Mouse (Mus musculus) liver, embryonic 14.5 days (tissue): ENCODE data around the gene Glycam1. TPM values are rescaled to one million over a fixed set of nuclear protein-coding genes. Genes with fewer than 3 reads are reported as not detected.
"Not testable (repeated sequence)": the region's sequence is repeated elsewhere in the genome, so short reads cannot be mapped to it uniquely, and the experiment has no call there.

Source experiments
- ATAC-seq: fragments of 200-750 bp; cut with Nextera tagmentation; 2 replicates; pipeline ENCODE4 v1.8.0; 2017; ENCODE audit warnings: moderate number of reproducible peaks, mild to moderate bottlenecking, moderate library complexity; ENCODE audit not compliant: insufficient read depth
- DNase-seq, 3 experiments: peaks; one replicate each; pipeline ENCODE4 v3.0.0-alpha.2; 2012 to 2013; ENCODE audit warnings: low read depth in 3 of 3, low spot score in 3 of 3
- H3K27ac ChIP-seq: fragments of 300-500 bp; sonication (generic); 2 replicates; pipeline ENCODE4 v1.5.1; 2014; ENCODE audit warnings: moderate library complexity, mild to moderate bottlenecking, control low read depth, inconsistent platforms
- H3K27me3 ChIP-seq: fragments of 300-500 bp; sonication (generic); 2 replicates; pipeline ENCODE4 v1.6.1; 2014; ENCODE audit warnings: mild to moderate bottlenecking, low read length, moderate library complexity; ENCODE audit not compliant: control insufficient read depth, insufficient read depth
- H3K36me3 ChIP-seq: fragments of 300-500 bp; sonication (generic); replicated peaks from 2 replicates; pipeline ENCODE4 v1.6.1; 2014; ENCODE audit warnings: low read depth; ENCODE audit not compliant: control insufficient read depth, insufficient read depth
- H3K4me1 ChIP-seq, 2 experiments: fragments of 200-500 bp in 1 of 2; fragments of 300-500 bp in 1 of 2; sonication (generic) in 1 of 2; replicated peaks; 2 replicates each; pipeline ENCODE4 v1.6.1; 2012 to 2014; ENCODE audit warnings: antibody characterized with exemption in 1 of 2, inconsistent platforms in 1 of 2, low read length in 1 of 2; ENCODE audit not compliant: control insufficient read depth in 2 of 2, insufficient read depth in 2 of 2
- H3K4me2 ChIP-seq: fragments of 300-500 bp; sonication (generic); 2 replicates; pipeline ENCODE4 v1.6.1; 2014; ENCODE audit warnings: low read depth, mild to moderate bottlenecking, control low read depth, moderate library complexity
- H3K4me3 ChIP-seq, 2 experiments: fragments of 200-500 bp in 1 of 2; fragments of 300-500 bp in 1 of 2; sonication (generic) in 1 of 2; 2 replicates each; pipeline ENCODE4 v1.5.1; 2012 to 2014; ENCODE audit warnings: low read depth in 2 of 2, low read length in 2 of 2, mild to moderate bottlenecking in 2 of 2, control low read depth in 1 of 2, inconsistent platforms in 1 of 2, moderate library complexity in 1 of 2; ENCODE audit not compliant: insufficient read depth in 1 of 2
- H3K9ac ChIP-seq: fragments of 300-500 bp; sonication (generic); replicated peaks from 2 replicates; pipeline ENCODE4 v1.6.1; 2014; ENCODE audit warnings: mild to moderate bottlenecking, control low read depth, moderate library complexity
- H3K9me3 ChIP-seq: fragments of 300-500 bp; sonication (generic); 2 replicates; pipeline ENCODE4 v1.6.1; 2016; ENCODE audit warnings: low read length, mixed read lengths; ENCODE audit not compliant: control insufficient read depth
- CTCF ChIP-seq: IDR thresholded peaks from 2 replicates; pipeline ENCODE4 v1.5.1; 2016; ENCODE audit warnings: antibody characterized with exemption, low read depth, control low read depth
- EP300 ChIP-seq: IDR thresholded peaks from 2 replicates; pipeline ENCODE4 v1.6.1; 2016; ENCODE audit warnings: antibody characterized with exemption, low read depth
- WGBS: fragments of 180-500 bp; shearing (Covaris S2); extraction: QIAGEN DNeasy Blood & Tissue Kit; methylation state at CpG from one replicate; pipeline ENCODE4 v1.1.7; 2014; ENCODE audit not compliant: insufficient replicate concordance; 5-methylcytosine and 5-hydroxymethylcytosine counted together
- polyA plus RNA-seq, 2 experiments: library from polyadenylated mRNA; depleted of rRNA in 1 of 2; stranded (reverse) in 1 of 2; unstranded in 1 of 2; fragments of >200 nt; fragmentation: Nextera tagmentation in 1 of 2; extraction: Ambion mirVana in 1 of 2; gene quantifications; 2 replicates each; pipeline versions ENCODE4 v1.2.1 to v1.2.3; 2012 to 2014

Gene Glycam1
- polyA plus RNA-seq (2012; rRNA removed) (not detected in 2 replicates), polyA plus RNA-seq (2014; fragmentation: Nextera tagmentation; extraction: Ambion mirVana) (not detected in 2 replicates)

- ATAC-seq (no peak), DNase-seq (no peak)
- no peak within 1 kb of the TSS for H3K4me3 ChIP-seq
Measured at GRCm38 (mm10) chr15:103564981-103565380, at the start of gene Glycam1. Gene Glycam1, minus strand, starts transcription at chr15:103565081.

GRCm38 (mm10) chr15:103604481-103604880, 39.6 kb upstream of the Glycam1 start:
- no peak for DNase-seq
- no peaks in the 10 kb centered on the region for H3K4me1 ChIP-seq
- H3K9me3 ChIP-seq: no peaks in the 10 kb centered on the region
- H3K36me3 ChIP-seq: no peaks in the 10 kb centered on the region
- no peaks in the 10 kb centered on the region for H3K27me3 ChIP-seq
- no peak overlapping the region for H3K27ac ChIP-seq
- TF ChIP-seq CTCF (no peak), EP300 (no peak)
- no peak overlapping the region for H3K4me3 ChIP-seq
- H3K4me2 ChIP-seq: no peak overlapping the region
- no peak for ATAC-seq
- no peak overlapping the region for H3K9ac ChIP-seq
- 33% methylated on average over 1 of the region's 1 CpGs for WGBS

More at GRCm38 (mm10) chr15:103564981-103565380, at the start of gene Glycam1:
- H3K9me3 ChIP-seq: no peaks in the 10 kb centered on the region
- H3K27ac ChIP-seq: no peak within 1 kb of the TSS
- no peaks in the 10 kb centered on the region for H3K36me3 ChIP-seq
- H3K4me1 ChIP-seq: no peaks in the 10 kb centered on the region
- no peak within 1 kb of the TSS for H3K4me2 ChIP-seq
- H3K9ac ChIP-seq: no peak within 1 kb of the TSS
- no peaks in the 10 kb centered on the region for H3K27me3 ChIP-seq
- TF ChIP-seq CTCF: no peak
- TF ChIP-seq EP300: no peak

GRCm38 (mm10) chr15:103590779-103591178, 25.9 kb upstream of the Glycam1 start:
- H3K4me2 ChIP-seq: no peak overlapping the region
- H3K27me3 ChIP-seq: no peaks in the 10 kb centered on the region
- H3K4me3 ChIP-seq: no peak overlapping the region
- DNase-seq: no peak
- no peak overlapping the region for H3K27ac ChIP-seq
- H3K9ac ChIP-seq: no peak overlapping the region
- TF ChIP-seq CTCF: no peak
- no peak for TF ChIP-seq EP300
- WGBS: 64% methylated on average over 2 of the region's 2 CpGs
- H3K4me1 ChIP-seq: no peaks in the 10 kb centered on the region
- H3K9me3 ChIP-seq: no peaks in the 10 kb centered on the region
- no peaks in the 10 kb centered on the region for H3K36me3 ChIP-seq
- ATAC-seq: no peak

- H3K27me3 ChIP-seq, H3K9ac ChIP-seq, H3K4me1 ChIP-seq, H3K9me3 ChIP-seq, DNase-seq, H3K4me3 ChIP-seq, ATAC-seq, H3K4me2 ChIP-seq, H3K27ac ChIP-seq, H3K36me3 ChIP-seq: not testable (repeated sequence)
- 13% methylated on average over 4 of the region's 4 CpGs for WGBS
Measured at GRCm38 (mm10) chr15:103587752-103588151, 22.9 kb upstream of the Glycam1 start.

- 51% methylated on average over 2 of the region's 2 CpGs for WGBS
- no peak overlapping the region for H3K4me2 ChIP-seq
- H3K4me3 ChIP-seq: no peak overlapping the region
- no peaks in the 10 kb centered on the region for H3K27me3 ChIP-seq
- no peaks in the 10 kb centered on the region for H3K9me3 ChIP-seq
- H3K36me3 ChIP-seq: no peaks in the 10 kb centered on the region
- TF ChIP-seq CTCF (no peak), EP300 (no peak)
- no peak for ATAC-seq
- H3K9ac ChIP-seq: no peak overlapping the region
- no peak for DNase-seq
- H3K4me1 ChIP-seq: no peaks in the 10 kb centered on the region
- no peak overlapping the region for H3K27ac ChIP-seq
Measured at GRCm38 (mm10) chr15:103585876-103586275, 21.0 kb upstream of the Glycam1 start.
